Mouse (Mus musculus) MEL (cell line): ENCODE data around the gene Dtx3. TPM values are rescaled to one million over a fixed set of nuclear protein-coding genes. Genes with fewer than 3 reads are reported as not detected.

Experiments used
- DNase-seq: peaks from one replicate; pipeline ENCODE4 v3.0.0; 2011; ENCODE audit warnings: low read depth, low spot score
- H3K27ac ChIP-seq: 2 replicates; pipeline ENCODE4 v1.5.1; 2012; ENCODE audit warnings: low read depth, mild to moderate bottlenecking, control low read depth, low read length, moderate library complexity; ENCODE audit not compliant: control insufficient read depth
- H3K27me3 ChIP-seq, 2 experiments: fragments of 150-350 bp in 1 of 2; sonication (generic) in 1 of 2; 2 replicates each; pipeline ENCODE4 v1.6.1; 2012; ENCODE audit warnings: low read length in 2 of 2, mild to moderate bottlenecking in 2 of 2, improper control_type of control experiment in 1 of 2, moderate library complexity in 1 of 2; ENCODE audit not compliant: insufficient read depth in 2 of 2, control insufficient read depth in 1 of 2
- H3K36me3 ChIP-seq, 2 experiments: 2 replicates each; pipeline ENCODE4 v1.6.1; 2012 to 2014; ENCODE audit warnings: low read length in 2 of 2, improper control_type of control experiment in 1 of 2, inconsistent platforms in 1 of 2, mild to moderate bottlenecking in 1 of 2; ENCODE audit not compliant: insufficient read depth in 2 of 2, control insufficient read depth in 1 of 2
- H3K4me1 ChIP-seq, 2 experiments: fragments of 150-350 bp in 1 of 2; sonication (generic) in 1 of 2; 2 replicates each; pipeline ENCODE4 v1.6.1; 2012; ENCODE audit warnings: low read length in 2 of 2, improper control_type of control experiment in 1 of 2, mild to moderate bottlenecking in 1 of 2; ENCODE audit not compliant: insufficient read depth in 2 of 2, control insufficient read depth in 1 of 2
- H3K4me3 ChIP-seq, 2 experiments: fragments of 150-350 bp in 1 of 2; sonication (generic) in 1 of 2; 2 replicates each; pipeline ENCODE4 v1.5.1; 2012; ENCODE audit warnings: low read depth in 2 of 2, low read length in 2 of 2, mild to moderate bottlenecking in 2 of 2, moderate library complexity in 2 of 2, control low read depth in 1 of 2, improper control_type of control experiment in 1 of 2; ENCODE audit not compliant: control insufficient read depth in 1 of 2, insufficient read depth in 1 of 2
- H3K79me2 ChIP-seq: 2 replicates; pipeline ENCODE4 v1.6.1; 2012; ENCODE audit warnings: mild to moderate bottlenecking, low read length, moderate library complexity; ENCODE audit not compliant: control insufficient read depth, poor library complexity, insufficient read depth
- H3K9ac ChIP-seq: 2 replicates; pipeline ENCODE4 v1.6.1; 2012; ENCODE audit warnings: low read depth, mild to moderate bottlenecking, control low read depth, low read length, moderate library complexity; ENCODE audit not compliant: control insufficient read depth, poor library complexity, severe bottlenecking
- H3K9me3 ChIP-seq: fragments of 150-350 bp; sonication (generic); replicated peaks from 2 replicates; pipeline ENCODE4 v1.6.1; 2012; ENCODE audit warnings: mild to moderate bottlenecking, low read length, improper control_type of control experiment, moderate library complexity; ENCODE audit not compliant: insufficient read depth
- BHLHE40 ChIP-seq: IDR thresholded peaks from 2 replicates; pipeline ENCODE4 v1.6.1; 2012; ENCODE audit warnings: low read depth, mild to moderate bottlenecking, inconsistent platforms, low read length, improper control_type of control experiment, borderline replicate concordance
- ELF1 ChIP-seq: IDR thresholded peaks from 2 replicates; pipeline ENCODE4 v1.6.1; 2014; ENCODE audit warnings: low read depth, mild to moderate bottlenecking, inconsistent platforms, low read length, improper control_type of control experiment, moderate library complexity
- ETS1 ChIP-seq: IDR thresholded peaks from 2 replicates; pipeline ENCODE4 v1.6.1; 2012; ENCODE audit warnings: low read depth, mild to moderate bottlenecking, inconsistent platforms, low read length, improper control_type of control experiment, moderate library complexity
- GABPA ChIP-seq: IDR thresholded peaks from 2 replicates; pipeline ENCODE4 v1.6.1; 2012; ENCODE audit warnings: low read depth, mild to moderate bottlenecking, inconsistent platforms, low read length, improper control_type of control experiment, moderate library complexity
- GATA1 ChIP-seq: IDR thresholded peaks from 2 replicates; pipeline ENCODE4 v1.6.1; 2011; ENCODE audit warnings: low read depth, low read length, improper control_type of control experiment
- JUND ChIP-seq: IDR thresholded peaks from 2 replicates; pipeline ENCODE4 v1.6.1; 2011; ENCODE audit warnings: low read depth, mild to moderate bottlenecking, improper control_type of control experiment, low read length
- MAFK ChIP-seq: IDR thresholded peaks from 2 replicates; pipeline ENCODE4 v1.6.1; 2011; ENCODE audit warnings: low read depth, mild to moderate bottlenecking, low read length, improper control_type of control experiment, borderline replicate concordance
- MXI1 ChIP-seq: IDR thresholded peaks from 2 replicates; pipeline ENCODE4 v1.6.1; 2011; ENCODE audit warnings: mild to moderate bottlenecking, low read depth, low read length, improper control_type of control experiment
- POLR2A ChIP-seq, 2 experiments: IDR thresholded peaks; 2 replicates each; pipeline ENCODE4 v1.6.1; 2011 to 2012; ENCODE audit warnings: low read length in 2 of 2, mild to moderate bottlenecking in 2 of 2, control low read depth in 1 of 2, improper control_type of control experiment in 1 of 2, low read depth in 1 of 2, moderate library complexity in 1 of 2; ENCODE audit not compliant: control insufficient read depth in 1 of 2, insufficient read depth in 1 of 2, poor library complexity in 1 of 2
- POLR2AphosphoS2 ChIP-seq: IDR thresholded peaks from 2 replicates; pipeline ENCODE4 v1.6.1; 2011; ENCODE audit warnings: low read length, improper control_type of control experiment
- RCOR1 ChIP-seq: IDR thresholded peaks from 2 replicates; pipeline ENCODE4 v1.6.1; 2012; ENCODE audit warnings: low read depth, mild to moderate bottlenecking, inconsistent platforms, low read length, improper control_type of control experiment
- TAL1 ChIP-seq: IDR thresholded peaks from 2 replicates; pipeline ENCODE4 v1.6.1; 2012; ENCODE audit warnings: mild to moderate bottlenecking, inconsistent platforms, low read length, moderate library complexity, mixed read lengths
- USF1 ChIP-seq: IDR thresholded peaks from 2 replicates; pipeline ENCODE4 v1.6.1; 2014; ENCODE audit warnings: low read depth, mild to moderate bottlenecking, inconsistent platforms, low read length, improper control_type of control experiment, moderate library complexity
- polyA plus RNA-seq, 2 experiments: library from polyadenylated mRNA; stranded (reverse) in 1 of 2; unstranded in 1 of 2; fragments of >175 nt in 1 of 2; fragments of >200 nt in 1 of 2; gene quantifications; 2 replicates each; pipeline versions ENCODE4 v1.2.1 to v1.2.4; 2012; ENCODE audit warnings: low replicate concordance in 2 of 2, low read depth in 1 of 2; ENCODE audit not compliant: insufficient read length in 2 of 2, insufficient read depth in 1 of 2, missing spikeins in 1 of 2
- total RNA-seq: library from RNA; depleted of rRNA; stranded (reverse); fragments of 300-350 nt; gene quantifications from 2 replicates; pipeline ENCODE4 v1.2.3, GENCODE M21; 2012

Gene Dtx3
- total and polyA plus RNA-seq, 3 experiments, result 30.5 to 107 TPM; not detected in 1

- peaks cover 5 to 8% of the 10 kb centered on the region in 2 experiments for H3K4me1 ChIP-seq
- H3K27ac ChIP-seq, result no peak overlapping the region
- H3K4me3 ChIP-seq, result no peak overlapping the region
- DNase-seq, result no peak
- no peak overlapping the region for H3K9ac ChIP-seq
- peaks cover 5% of the 10 kb centered on the region; the same call in 1 of the 2 replicates for H3K79me2 ChIP-seq
- no peaks in the 10 kb centered on the region for H3K27me3 ChIP-seq
- no peak for TF ChIP-seq POLR2AphosphoS2
- TF ChIP-seq RCOR1, result no peak
- TF ChIP-seq ETS1, result no peak
- TF ChIP-seq ELF1, result no peak
- no peak for TF ChIP-seq TAL1
- H3K36me3 ChIP-seq, result peaks cover 10 to 12% of the 10 kb centered on the region in 2 experiments
- H3K9me3 ChIP-seq, result no peaks in the 10 kb centered on the region
These were observed 3.0 kb upstream of the Dtx3 start for GRCm38 (mm10) chr10:127198492-127198891.

- no peak overlapping the region for H3K27ac ChIP-seq
- H3K27me3 ChIP-seq, result no peaks in the 10 kb centered on the region
- H3K4me3 ChIP-seq, result no peak overlapping the region
- H3K36me3 ChIP-seq, result peaks cover 6 to 10% of the 10 kb centered on the region in 2 experiments
- DNase-seq, result no peak
- no peak for TF ChIP-seq USF1
- TF ChIP-seq BHLHE40, result no peak
- TF ChIP-seq GABPA, result no peak
- no peak for TF ChIP-seq GATA1
- no peak for TF ChIP-seq MXI1
- TF ChIP-seq JUND, result no peak
- no peak for TF ChIP-seq POLR2AphosphoS2
- no peak for TF ChIP-seq ELF1
- no peak for TF ChIP-seq MAFK
- TF ChIP-seq, all 39 proteins: peak for 0
- Histone ChIP-seq H3K9me3 (no peaks in the 10 kb centered on the region), H3K79me2 (peaks cover 5% of the 10 kb centered on the region; the same call in 1 of the 2 replicates), H3K4me1 (peaks cover 2 to 7% of the 10 kb centered on the region in 2 experiments; a peak in 3 of 4 replicates), H3K9ac (no peak overlapping the region)
These were observed 2.1 kb upstream of the Dtx3 start for GRCm38 (mm10) chr10:127197505-127198110.

- H3K36me3 ChIP-seq, result peaks cover 4 to 12% of the 10 kb centered on the region in 2 experiments
- H3K9ac ChIP-seq, result no peak overlapping the region
- H3K27me3 ChIP-seq, result no peaks in the 10 kb centered on the region
- TF ChIP-seq POLR2A (IDR thresholded peaks at IDR 0.05; ENCODE audit: control insufficient read depth in 1 of 2, insufficient read depth in 1 of 2, low read depth in 1 of 2, low read length in 2 of 2, poor library complexity in 1 of 2), result no peak
- H3K27ac ChIP-seq, result no peak overlapping the region
- no peak for DNase-seq
- no peaks in the 10 kb centered on the region for H3K9me3 ChIP-seq
- peaks cover 5% of the 10 kb centered on the region; the same call in 1 of the 2 replicates for H3K79me2 ChIP-seq
- H3K4me3 ChIP-seq, result no peak overlapping the region
- peaks cover 2 to 11% of the 10 kb centered on the region in 2 experiments; a peak in 3 of 4 replicates for H3K4me1 ChIP-seq
These were observed 1.6 kb upstream of the Dtx3 start for GRCm38 (mm10) chr10:127197104-127197503.
